Mouse (Mus musculus) embryonic fibroblast, embryonic 13.5 days (primary cell): Measurements from ENCODE around the gene Arid5a.

Source experiments
- CTCF ChIP-seq: IDR thresholded peaks from 2 replicates; pipeline ENCODE4 v1.5.1; 2011; ENCODE audit warnings: mild to moderate bottlenecking, control low read depth, low read length, moderate library complexity, borderline replicate concordance; ENCODE audit not compliant: insufficient read depth
- POLR2A ChIP-seq: IDR thresholded peaks from 2 replicates; pipeline ENCODE4 v1.6.1; 2011; ENCODE audit warnings: low read depth, mild to moderate bottlenecking, control low read depth, low read length, moderate library complexity

GRCm38 (mm10) chr1:36260418-36260817, 47.1 kb upstream of the Arid5a start:
- TF ChIP-seq POLR2A (no peak), CTCF (no peak)
